13 mouse cellular contexts compared by ENCODE assay signal in the genomic region with DNA sequence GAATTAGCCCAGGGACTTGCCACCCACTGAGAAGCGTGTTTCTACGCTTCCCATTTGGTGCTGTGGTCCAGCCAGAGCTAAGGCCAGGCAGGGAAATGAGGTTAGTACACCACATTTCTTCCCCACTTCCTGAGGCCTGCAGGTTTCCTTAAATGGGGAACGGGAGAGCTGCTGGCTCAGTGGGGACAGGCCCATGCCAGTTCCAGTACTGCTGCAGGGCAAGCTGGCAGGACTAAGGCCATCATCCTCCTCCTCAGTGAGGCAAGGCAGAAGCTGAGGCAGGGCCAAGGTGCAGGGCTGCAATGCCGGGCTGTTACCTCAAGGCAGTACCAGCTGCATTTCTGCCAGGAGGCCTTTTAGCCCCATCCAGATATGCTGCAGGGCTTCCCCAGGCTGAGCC. TPM values are rescaled to one million over a fixed set of nuclear protein-coding genes. Genes with fewer than 3 reads are reported as not detected.
DNase-seq lines count a peak whose midpoint lies in the region; ATAC-seq and TF ChIP-seq lines count a peak whose summit lies in the region.
"Had no signal": no experiment of that assay in that cellular context is flagged by ENCODE, and none has a peak within 500 bp of the region (broad histone marks: within the 10 kb centered on the region; RNA-seq: fewer than 3 reads in every experiment).

No protein-coding gene starts in this region.

- no peak for TF ChIP-seq CTCF in layer of hippocampus, adult 2 months (conservative IDR thresholded peaks at IDR 0.05)
- no peak for TF ChIP-seq CTCF in heart, postnatal 0 days (IDR thresholded peaks at IDR 0.05; ENCODE audit: low read depth)

- ATAC-seq in heart, embryonic 12.5 days (ENCODE audit: insufficient number of reproducible peaks, low FRiP score), result no peak; the same call in 1 of the 2 replicates
- ATAC-seq in megakaryocyte, adult 5-6 weeks (ENCODE audit: poor library complexity, severe bottlenecking), result no peak
- ATAC-seq in heart, postnatal 0 days (ENCODE audit: insufficient read depth, low read depth), result no peak

- H3K4me1 ChIP-seq in heart, embryonic 12.5 days (replicated peaks), result peaks cover 30% of the 10 kb centered on the region
- peaks cover 50% of the 10 kb centered on the region for H3K4me1 ChIP-seq in megakaryocyte, embryonic 14.5 days
- H3K4me1 ChIP-seq in heart, postnatal 0 days (ENCODE audit: control insufficient read depth, insufficient read depth), result no peaks in the 10 kb centered on the region; the same call in 1 of the 2 replicates
- H3K4me1 ChIP-seq: midbrain, embryonic 12.5 days had no signal

- 73% methylated on average over 4 of the region's 4 CpGs for WGBS in heart, embryonic 12.5 days
- WGBS in heart, postnatal 0 days, result 70% methylated on average over 4 of the region's 4 CpGs

- no peak overlapping the region for H3K9ac ChIP-seq in heart, embryonic 12.5 days
- H3K9ac ChIP-seq in heart, postnatal 0 days (replicated peaks; ENCODE audit: low read depth, low read length), result no peak overlapping the region
- H3K9ac ChIP-seq: liver, embryonic 14.5 days; midbrain, embryonic 12.5 days had no signal

- no peak overlapping the region for H3K4me2 ChIP-seq in heart, embryonic 12.5 days
- H3K4me2 ChIP-seq in heart, postnatal 0 days (ENCODE audit: low read depth, low read length), result no peak overlapping the region
- H3K4me2 ChIP-seq: midbrain, embryonic 12.5 days had no signal

- no peak overlapping the region for H3K4me3 ChIP-seq in heart, embryonic 12.5 days
- H3K4me3 ChIP-seq in layer of hippocampus, adult 2 months, result no peak overlapping the region
- peak overlapping the region; percentile 69 for H3K4me3 ChIP-seq in megakaryocyte, embryonic 14.5 days (replicated peaks)
- H3K4me3 ChIP-seq in heart, postnatal 0 days (ENCODE audit: low read depth, low read length), result no peak overlapping the region
- H3K4me3 ChIP-seq: forebrain, embryonic 10.5 days; midbrain, embryonic 12.5 days had no signal

- peaks cover 7% of the 10 kb centered on the region; the same call in 1 of the 2 replicates for H3K9me3 ChIP-seq in heart, embryonic 12.5 days (replicated peaks)
- no peaks in the 10 kb centered on the region for H3K9me3 ChIP-seq in megakaryocyte, embryonic 14.5 days
- H3K9me3 ChIP-seq in heart, postnatal 0 days (replicated peaks; ENCODE audit: control insufficient read depth, low read length), result 0 out of 2 replicates have a peak, but pooled peaks cover 5% of the 10 kb centered on the region

- H3K27me3 ChIP-seq in heart, embryonic 12.5 days (replicated peaks), result no peaks in the 10 kb centered on the region
- H3K27me3 ChIP-seq in megakaryocyte, embryonic 14.5 days (replicated peaks), result no peaks in the 10 kb centered on the region
- no peaks in the 10 kb centered on the region for H3K27me3 ChIP-seq in heart, postnatal 0 days (ENCODE audit: control insufficient read depth, insufficient read depth, low read length)
- H3K27me3 ChIP-seq: midbrain, embryonic 12.5 days had no signal

- no peak for DNase-seq in heart, adult 9 months (ENCODE audit: low spot score in 2 of 2)
- no peak for DNase-seq in layer of hippocampus, adult 2 months (ENCODE audit: low spot score in 2 of 2)
- no peak for DNase-seq in layer of hippocampus, adult 9-10 months (ENCODE audit: low spot score)
- DNase-seq in heart, postnatal 0 days (ENCODE audit: low spot score), result no peak
- no peak for DNase-seq in thymus, postnatal 0 days (ENCODE audit: low spot score)
- DNase-seq: adrenal gland, postnatal 25 days; thymus, postnatal 25 days had no signal

- peak overlapping the region; percentile 50 for H3K27ac ChIP-seq in heart, embryonic 12.5 days (ENCODE audit: poor library complexity, severe bottlenecking)
- peak overlapping the region; percentile 64; the same call in 1 of the 2 replicates for H3K27ac ChIP-seq in layer of hippocampus, adult 2 months
- peak overlapping the region; percentile 53; the same call in 1 of the 2 replicates for H3K27ac ChIP-seq in heart, postnatal 0 days (ENCODE audit: low read depth)
- H3K27ac ChIP-seq: forebrain, embryonic 10.5 days; liver, embryonic 14.5 days; midbrain, embryonic 12.5 days had no signal

- H3K36me3 ChIP-seq in heart, embryonic 12.5 days, result peaks cover 46% of the 10 kb centered on the region
- peaks cover 34% of the 10 kb centered on the region for H3K36me3 ChIP-seq in megakaryocyte, embryonic 14.5 days (replicated peaks; ENCODE audit: low read length)
- peaks cover 39% of the 10 kb centered on the region for H3K36me3 ChIP-seq in heart, postnatal 0 days (replicated peaks; ENCODE audit: control insufficient read depth, insufficient read depth, low read length)

- no peak for TF ChIP-seq EP300 in heart, postnatal 0 days (IDR thresholded peaks at IDR 0.05; ENCODE audit: low read depth)

RNA-seq across cellular contexts. Expression of gene Lrp5, which starts 32.9 kb away (rescaled TPM):
- polyA plus RNA-seq in heart, embryonic 12.5 days (2016; fragmentation: Nextera tagmentation; extraction: Ambion mirVana), result 3.3 and 4.2 TPM in 2 replicates
- total RNA-seq in layer of hippocampus, adult 2 months (2021), result 10 to 100 TPM in 1 of 2 experiments, 1 to 10 TPM in 1; 9.4 to 10.0 TPM
- polyA plus RNA-seq in megakaryocyte, embryonic 14.5 days (2012; ENCODE audit: insufficient read depth, low replicate concordance), result 11.6 and 18.0 TPM in 2 replicates
- 15.2 and 17.9 TPM in 2 replicates for total RNA-seq in megakaryocyte, adult 5-6 weeks (2015)
- total RNA-seq in megakaryocyte, adult 5-6 weeks (2017), result 12.5 and 13.6 TPM in 2 replicates
- 28.0 and 30.5 TPM in 2 replicates for total RNA-seq in heart, postnatal 0 days (2014; rRNA removed; ENCODE audit: low replicate concordance)
- 1.8 and 1.9 TPM in 2 replicates for polyA plus RNA-seq in heart, postnatal 0 days (2015; fragmentation: Nextera tagmentation; extraction: Ambion mirVana)
- polyA plus RNA-seq in thymus, postnatal 0 days (2015; fragmentation: Nextera tagmentation; extraction: Ambion mirVana), result 1.6 and 2.1 TPM in 2 replicates

RNA-seq across cellular contexts. Expression of gene 1810055G02Rik, which starts 54.6 kb away (rescaled TPM):
- polyA plus RNA-seq in heart, embryonic 12.5 days (2016; fragmentation: Nextera tagmentation; extraction: Ambion mirVana), result 25.7 and 26.7 TPM in 2 replicates
- 10 to 100 TPM; 23.3 to 27.2 TPM for total RNA-seq in layer of hippocampus, adult 2 months (2021)
- polyA plus RNA-seq in megakaryocyte, embryonic 14.5 days (2012; ENCODE audit: insufficient read depth, low replicate concordance), result 11.1 and 12.3 TPM in 2 replicates
- 8.0 and 10.6 TPM in 2 replicates for total RNA-seq in megakaryocyte, adult 5-6 weeks (2015)
- 4.5 and 6.2 TPM in 2 replicates for total RNA-seq in megakaryocyte, adult 5-6 weeks (2017)
- 17.3 and 19.6 TPM in 2 replicates for total RNA-seq in heart, postnatal 0 days (2014; rRNA removed; ENCODE audit: low replicate concordance)
- 10.8 and 12.2 TPM in 2 replicates for polyA plus RNA-seq in heart, postnatal 0 days (2015; fragmentation: Nextera tagmentation; extraction: Ambion mirVana)
- polyA plus RNA-seq in thymus, postnatal 0 days (2015; fragmentation: Nextera tagmentation; extraction: Ambion mirVana), result 6.8 and 8.6 TPM in 2 replicates
